Mouse (Mus musculus): ENCODE results near the gene Tspan1. TPM values are rescaled to one million over a fixed set of nuclear protein-coding genes. Genes with fewer than 3 reads are reported as not detected.

Gene Tspan1
- polyA plus RNA-seq, 1 experiment, result not detected

DNA sequence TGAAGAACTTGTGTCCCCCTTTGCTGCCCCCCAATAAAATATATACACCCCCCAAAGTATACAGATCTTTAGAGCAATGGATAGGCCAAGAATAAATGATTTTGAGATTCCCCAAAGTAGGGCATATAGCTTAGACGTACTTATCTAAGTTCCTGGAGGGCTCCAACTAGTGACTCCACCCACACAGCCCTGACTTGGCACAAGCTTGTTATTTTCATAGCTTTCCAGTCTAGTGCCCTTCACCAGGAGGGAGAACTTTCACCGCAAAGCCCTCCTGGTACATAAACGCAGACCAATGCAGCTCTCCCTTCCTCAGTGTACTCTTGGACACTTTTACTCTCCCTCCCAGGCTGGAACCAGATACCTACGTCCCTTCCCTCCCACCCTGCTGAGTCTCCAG, 5.3 kb downstream of the Tspan1 start:
- Histone ChIP-seq H3K27ac (ENCODE audit: control insufficient read depth, insufficient read depth, low read depth, low read length, poor library complexity) (no peak overlapping the region), H3K4me1 (ENCODE audit: control insufficient read depth, insufficient read depth, low read length) (no peaks in the 10 kb centered on the region), H3K4me3 (replicated peaks; ENCODE audit: control insufficient read depth, low read depth, low read length) (no peak overlapping the region)
- 75% methylated on average over 4 of the region's 4 CpGs for WGBS
- TF ChIP-seq POLR2A (IDR thresholded peaks at IDR 0.05; ENCODE audit: borderline replicate concordance, control insufficient read depth, low read depth, low read length) (no peak), CTCF (IDR thresholded peaks at IDR 0.05; ENCODE audit: control insufficient read depth, insufficient read depth, low read length) (no peak)

DNA sequence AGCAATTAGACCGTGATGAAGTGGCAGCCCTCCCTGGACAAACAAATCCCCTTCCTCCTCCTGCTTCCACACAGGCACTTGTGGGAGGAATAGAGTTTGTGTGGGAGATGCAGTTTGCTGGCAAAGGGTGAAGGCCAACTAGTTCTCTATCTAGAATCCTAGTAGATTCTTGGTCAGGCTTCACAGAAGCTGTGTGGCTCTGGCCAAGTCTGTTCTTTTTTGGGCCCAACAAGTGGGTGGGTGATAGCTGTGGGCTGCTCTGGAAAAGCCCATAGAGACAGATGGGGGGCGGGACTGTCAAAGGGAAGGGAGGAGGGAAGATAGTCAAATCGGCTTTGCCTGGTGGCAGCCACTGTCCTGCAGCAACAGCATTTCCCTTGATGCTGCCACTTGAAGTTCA, 6.6 kb downstream of the Tspan1 start:
- 87% methylated on average over 3 of the region's 3 CpGs for WGBS
- no peak overlapping the region for H3K4me3 ChIP-seq (replicated peaks; ENCODE audit: control insufficient read depth, low read depth, low read length)
- TF ChIP-seq POLR2A (IDR thresholded peaks at IDR 0.05; ENCODE audit: borderline replicate concordance, control insufficient read depth, low read depth, low read length) (no peak), CTCF (IDR thresholded peaks at IDR 0.05; ENCODE audit: control insufficient read depth, insufficient read depth, low read length) (no peak)
- no peaks in the 10 kb centered on the region for H3K4me1 ChIP-seq (ENCODE audit: control insufficient read depth, insufficient read depth, low read length)
- H3K27ac ChIP-seq (ENCODE audit: control insufficient read depth, insufficient read depth, low read depth, low read length, poor library complexity), result no peak overlapping the region

DNA sequence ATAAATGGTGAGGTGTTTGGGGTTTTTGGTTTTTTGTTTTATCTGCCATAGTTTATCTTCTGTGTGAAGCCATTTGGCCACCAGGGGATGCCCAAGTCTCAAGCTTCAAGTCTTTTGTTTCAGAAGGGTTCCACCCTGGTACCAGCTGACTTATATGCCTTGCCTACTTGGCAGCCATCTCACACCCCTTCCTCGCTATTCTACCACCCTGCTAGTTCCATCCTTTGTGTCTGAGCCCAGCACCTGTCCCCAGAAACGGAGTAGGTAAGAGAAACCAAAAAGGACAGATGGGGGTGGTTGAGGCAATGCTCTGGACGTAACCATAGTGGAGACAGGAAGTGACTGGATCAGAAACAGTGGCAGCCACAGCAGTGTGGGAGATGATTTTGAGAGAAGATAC, 7.5 kb downstream of the Tspan1 start:
- H3K27ac ChIP-seq (ENCODE audit: control insufficient read depth, insufficient read depth, low read depth, low read length, poor library complexity), result no peak overlapping the region
- WGBS, result 33% methylated on average over 3 of the region's 3 CpGs
- 0 out of 2 replicates have a peak, but pooled peaks have one; percentile 18 for TF ChIP-seq CTCF (IDR thresholded peaks at IDR 0.05; ENCODE audit: control insufficient read depth, insufficient read depth, low read length)
- TF ChIP-seq POLR2A (IDR thresholded peaks at IDR 0.05; ENCODE audit: borderline replicate concordance, control insufficient read depth, low read depth, low read length), result no peak
- no peaks in the 10 kb centered on the region for H3K4me1 ChIP-seq (ENCODE audit: control insufficient read depth, insufficient read depth, low read length)
- no peak overlapping the region for H3K4me3 ChIP-seq (replicated peaks; ENCODE audit: control insufficient read depth, low read depth, low read length)

DNA sequence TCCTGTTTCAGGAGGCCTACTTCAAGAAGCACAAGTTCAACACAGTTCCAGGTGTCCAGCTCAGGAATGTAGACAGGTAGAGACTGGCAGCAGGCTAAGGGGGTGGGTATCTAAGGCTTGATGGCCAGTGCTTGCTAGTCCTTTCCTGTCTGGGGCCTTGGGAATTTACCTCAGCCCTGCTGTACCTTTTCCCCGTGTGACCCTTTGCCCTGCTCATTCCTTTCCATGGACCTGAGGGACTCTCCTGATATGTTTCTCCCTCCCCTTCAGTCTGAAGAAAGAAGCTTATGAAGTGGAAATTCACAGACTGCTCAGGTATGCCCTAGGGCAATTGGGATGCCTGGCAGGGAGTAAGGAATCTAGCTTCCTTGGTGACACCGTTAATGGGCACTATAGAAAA, 9.5 kb downstream of the Tspan1 start:
- TF ChIP-seq CTCF (IDR thresholded peaks at IDR 0.05; ENCODE audit: control insufficient read depth, insufficient read depth, low read length) (no peak), POLR2A (IDR thresholded peaks at IDR 0.05; ENCODE audit: borderline replicate concordance, control insufficient read depth, low read depth, low read length) (no peak)
- WGBS, result 90% methylated on average over 2 of the region's 2 CpGs
- Histone ChIP-seq H3K27ac (ENCODE audit: control insufficient read depth, insufficient read depth, low read depth, low read length, poor library complexity) (no peak overlapping the region), H3K4me3 (replicated peaks; ENCODE audit: control insufficient read depth, low read depth, low read length) (no peak overlapping the region), H3K4me1 (ENCODE audit: control insufficient read depth, insufficient read depth, low read length) (no peaks in the 10 kb centered on the region)

DNA sequence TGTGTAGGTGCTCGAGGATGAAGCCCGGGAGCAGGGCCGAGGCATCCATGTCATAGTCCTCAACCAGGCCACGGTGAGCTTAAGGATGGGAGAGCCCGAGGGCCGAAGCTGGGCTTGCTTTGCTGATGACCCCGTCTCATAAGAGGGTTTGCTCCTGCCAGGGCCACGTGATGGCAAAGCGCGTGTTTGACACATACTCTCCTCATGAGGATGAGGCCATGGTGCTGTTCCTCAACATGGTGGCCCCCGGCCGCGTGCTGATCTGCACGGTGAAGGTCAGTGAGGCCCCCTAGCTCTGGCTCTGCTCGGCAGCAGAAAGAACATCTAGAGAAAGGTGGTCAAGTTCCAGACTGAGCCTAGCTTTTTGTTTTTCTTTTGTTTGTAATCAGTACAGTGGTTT, 14.7 kb downstream of the Tspan1 start:
- H3K4me3 ChIP-seq (replicated peaks; ENCODE audit: control insufficient read depth, low read depth, low read length), result no peak overlapping the region
- H3K4me1 ChIP-seq (ENCODE audit: control insufficient read depth, insufficient read depth, low read length), result no peaks in the 10 kb centered on the region; the same call in 1 of the 2 replicates
- 92% methylated on average over 15 of the region's 15 CpGs for WGBS
- no peak overlapping the region for H3K27ac ChIP-seq (ENCODE audit: control insufficient read depth, insufficient read depth, low read depth, low read length, poor library complexity)
- no peak for TF ChIP-seq POLR2A (IDR thresholded peaks at IDR 0.05; ENCODE audit: borderline replicate concordance, control insufficient read depth, low read depth, low read length)
- TF ChIP-seq CTCF (IDR thresholded peaks at IDR 0.05; ENCODE audit: control insufficient read depth, insufficient read depth, low read length), result no peak

DNA sequence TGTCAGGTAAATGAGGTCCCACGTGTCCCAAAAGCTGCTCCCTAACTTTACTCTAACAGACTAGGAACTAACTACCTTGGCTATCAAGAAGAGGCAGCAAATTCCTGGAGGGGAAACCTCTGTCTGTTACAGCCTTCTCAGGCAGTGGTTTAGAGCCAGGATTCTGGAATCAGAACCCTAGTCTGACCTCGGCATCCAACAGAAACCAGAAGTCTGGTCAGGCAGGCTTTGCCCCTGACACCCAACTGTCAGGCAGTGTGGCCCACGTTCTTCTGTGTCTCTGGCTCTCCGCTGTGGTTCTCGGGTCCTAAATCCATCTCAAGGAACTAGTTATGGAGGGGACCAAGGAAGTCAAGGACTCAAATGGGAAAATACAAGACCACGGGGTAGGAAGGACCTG, 16.2 kb downstream of the Tspan1 start, which contains the start of gene Lurap1:
TSS of gene Lurap1 (minus strand) at position 101 of the 400 bp plus-strand sequence.
- WGBS, result 63% methylated on average over 6 of the region's 6 CpGs
- H3K27ac ChIP-seq (ENCODE audit: control insufficient read depth, insufficient read depth, low read depth, low read length, poor library complexity), result peak within 1 kb of the TSS; percentile 83
- no peaks in the 10 kb centered on the region; the same call in 1 of the 2 replicates for H3K4me1 ChIP-seq (ENCODE audit: control insufficient read depth, insufficient read depth, low read length)
- TF ChIP-seq POLR2A (IDR thresholded peaks at IDR 0.05; ENCODE audit: borderline replicate concordance, control insufficient read depth, low read depth, low read length) (no peak), CTCF (IDR thresholded peaks at IDR 0.05; ENCODE audit: control insufficient read depth, insufficient read depth, low read length) (no peak)
- H3K4me3 ChIP-seq (replicated peaks; ENCODE audit: control insufficient read depth, low read depth, low read length), result peak within 1 kb of the TSS; percentile 90

DNA sequence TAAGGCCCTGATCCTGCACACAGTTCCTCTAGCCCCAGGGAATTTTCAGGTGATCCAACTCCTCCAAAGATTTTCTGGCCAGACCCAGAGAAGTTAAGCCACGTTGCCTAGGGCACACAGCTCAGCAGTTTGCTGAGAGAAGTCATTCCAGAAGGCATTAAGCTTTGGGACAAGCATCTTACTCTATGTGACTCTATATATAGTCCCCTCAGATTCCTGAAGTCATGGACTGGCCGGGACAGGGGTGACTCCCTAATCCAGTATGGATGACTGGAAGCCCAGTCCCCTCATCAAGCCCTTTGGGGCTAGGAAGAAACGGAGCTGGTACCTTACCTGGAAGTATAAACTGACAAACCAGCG, 16.6 kb downstream of the Tspan1 start:
- no peak overlapping the region for H3K27ac ChIP-seq (ENCODE audit: control insufficient read depth, insufficient read depth, low read depth, low read length, poor library complexity)
- TF ChIP-seq CTCF (IDR thresholded peaks at IDR 0.05; ENCODE audit: control insufficient read depth, insufficient read depth, low read length), result no peak
- TF ChIP-seq POLR2A (IDR thresholded peaks at IDR 0.05; ENCODE audit: borderline replicate concordance, control insufficient read depth, low read depth, low read length), result no peak
- WGBS, result 25% methylated on average over 4 of the region's 4 CpGs
- no peaks in the 10 kb centered on the region; the same call in 1 of the 2 replicates for H3K4me1 ChIP-seq (ENCODE audit: control insufficient read depth, insufficient read depth, low read length)
- peak overlapping the region; percentile 57 for H3K4me3 ChIP-seq (replicated peaks; ENCODE audit: control insufficient read depth, low read depth, low read length)

DNA sequence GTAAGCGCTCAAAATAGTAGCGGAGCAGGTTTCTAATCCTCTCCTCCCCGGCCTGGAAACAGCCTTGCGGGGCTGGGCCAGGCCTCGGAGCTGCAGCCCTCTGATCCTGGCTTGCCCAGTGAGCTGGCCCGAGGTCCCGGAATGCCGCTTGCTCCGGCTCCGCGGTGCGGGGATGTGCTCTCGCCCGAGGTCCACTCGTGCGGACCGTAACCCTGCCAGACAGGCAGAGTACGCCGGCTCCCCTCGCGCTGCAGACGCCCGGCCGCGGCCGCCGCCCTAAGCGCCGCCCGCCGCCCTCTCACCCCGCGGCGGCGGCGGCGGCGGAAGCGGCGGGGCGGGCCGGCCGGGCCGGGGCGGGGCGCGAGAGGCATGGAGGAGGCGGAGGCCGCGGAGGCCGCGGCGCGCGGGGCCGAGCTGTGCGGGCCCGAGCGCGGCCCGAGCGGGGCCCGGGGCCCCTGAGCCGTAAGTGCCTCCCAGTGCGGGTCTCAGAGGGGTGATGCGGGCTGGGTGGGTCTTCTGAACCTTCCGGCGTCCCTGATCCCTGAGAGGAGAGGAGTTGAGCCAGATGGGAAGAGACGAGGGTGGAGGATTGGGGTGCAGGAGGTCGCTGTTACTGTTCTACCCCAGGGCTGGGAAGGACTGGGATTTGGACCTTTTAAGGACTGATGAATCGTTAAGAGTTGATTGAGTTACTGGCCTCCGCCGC, 17.1 kb downstream of the Tspan1 start:
- H3K27ac ChIP-seq (ENCODE audit: control insufficient read depth, insufficient read depth, low read depth, low read length, poor library complexity), result peak overlapping the region; percentile 83
- peak overlapping the region; percentile 90 for H3K4me3 ChIP-seq (replicated peaks; ENCODE audit: control insufficient read depth, low read depth, low read length)
- 5% methylated on average over 73 of the region's 73 CpGs for WGBS
- no peaks in the 10 kb centered on the region; the same call in 1 of the 2 replicates for H3K4me1 ChIP-seq (ENCODE audit: control insufficient read depth, insufficient read depth, low read length)
- no peak for TF ChIP-seq CTCF (IDR thresholded peaks at IDR 0.05; ENCODE audit: control insufficient read depth, insufficient read depth, low read length)
- peak; percentile 71; the same call in 1 of the 2 replicates for TF ChIP-seq POLR2A (IDR thresholded peaks at IDR 0.05; ENCODE audit: borderline replicate concordance, control insufficient read depth, low read depth, low read length)

Measured in bone marrow, adult 2 months (tissue).